Mouse (Mus musculus) spleen, postnatal 10 days (tissue): Measurements from ENCODE around the gene Lingo1.

Source experiments
- DNase-seq, 2 experiments: peaks; one replicate each; pipeline ENCODE4 v3.0.0; 2021 to 2022; ENCODE audit warnings: low spot score in 2 of 2

Gene Lingo1

GRCm38 (mm10) chr9:56605443-56605806 is 190.8 kb downstream of the Lingo1 start:
- DNase-seq, result no peak

- DNase-seq, result no peak
Measured at GRCm38 (mm10) chr9:56604797-56605442, 191.3 kb downstream of the Lingo1 start.

- DNase-seq, result no peak
Measured at GRCm38 (mm10) chr9:56600655-56601054, 195.6 kb downstream of the Lingo1 start.

- DNase-seq, result no peak
Measured at GRCm38 (mm10) chr9:56592639-56593038, 203.6 kb downstream of the Lingo1 start.

GRCm38 (mm10) chr9:56591248-56591888 is 204.9 kb downstream of the Lingo1 start:
- no peak for DNase-seq

- no peak for DNase-seq
Measured at GRCm38 (mm10) chr9:56589762-56590161, 206.5 kb downstream of the Lingo1 start.

GRCm38 (mm10) chr9:56584043-56584424 is 212.2 kb downstream of the Lingo1 start:
- no peak for DNase-seq

- no peak for DNase-seq
Measured at GRCm38 (mm10) chr9:56583139-56584042, 212.9 kb downstream of the Lingo1 start.

- no peak for DNase-seq
Measured at GRCm38 (mm10) chr9:56582628-56583027, 213.6 kb downstream of the Lingo1 start.

- no peak for DNase-seq
Measured at GRCm38 (mm10) chr9:56581700-56582099, 214.6 kb downstream of the Lingo1 start.

- no peak for DNase-seq
Measured at GRCm38 (mm10) chr9:56581016-56581415, 215.3 kb downstream of the Lingo1 start.

- no peak for DNase-seq
Measured at GRCm38 (mm10) chr9:56580101-56580500, 216.2 kb downstream of the Lingo1 start.

GRCm38 (mm10) chr9:56577405-56577804 is 218.9 kb downstream of the Lingo1 start:
- DNase-seq, result no peak

GRCm38 (mm10) chr9:56572534-56573479 is 223.5 kb downstream of the Lingo1 start:
- DNase-seq, result no peak
